Mouse (Mus musculus) lung, embryonic 14.5 days (tissue): Measurements from ENCODE around the gene Pygo2. TPM values are rescaled to one million over a fixed set of nuclear protein-coding genes. Genes with fewer than 3 reads are reported as not detected.

Experiments
- ATAC-seq: fragments of 200-750 bp; cut with Nextera tagmentation; 2 replicates; pipeline ENCODE4 v1.8.0; 2017; ENCODE audit warnings: mild to moderate bottlenecking, moderate TSS enrichment, moderate library complexity; ENCODE audit not compliant: insufficient read depth
- DNase-seq: peaks from one replicate; pipeline ENCODE4 v3.0.0-alpha.2; 2015
- H3K27ac ChIP-seq: fragments of 300-500 bp; sonication (generic); 2 replicates; pipeline ENCODE4 v1.5.1; 2014; ENCODE audit warnings: low read depth, mild to moderate bottlenecking, moderate library complexity
- H3K27me3 ChIP-seq: fragments of 300-500 bp; sonication (generic); 2 replicates; pipeline ENCODE4 v1.6.1; 2014; ENCODE audit warnings: low read length, control low read depth; ENCODE audit not compliant: insufficient read depth
- H3K36me3 ChIP-seq: fragments of 300-500 bp; sonication (generic); 2 replicates; pipeline ENCODE4 v1.6.1; 2014; ENCODE audit warnings: control low read depth; ENCODE audit not compliant: insufficient read depth
- H3K4me1 ChIP-seq: fragments of 300-500 bp; sonication (generic); 2 replicates; pipeline ENCODE4 v1.6.1; 2014; ENCODE audit warnings: antibody characterized with exemption, control low read depth; ENCODE audit not compliant: insufficient read depth
- H3K4me2 ChIP-seq: fragments of 300-500 bp; sonication (generic); 2 replicates; pipeline ENCODE4 v1.6.1; 2014; ENCODE audit warnings: mild to moderate bottlenecking
- H3K4me3 ChIP-seq: fragments of 300-500 bp; sonication (generic); 2 replicates; pipeline ENCODE4 v1.5.1; 2014; ENCODE audit warnings: low read depth, low read length
- H3K9ac ChIP-seq: fragments of 300-500 bp; sonication (generic); 2 replicates; pipeline ENCODE4 v1.6.1; 2014
- H3K9me3 ChIP-seq: fragments of 300-500 bp; sonication (generic); 2 replicates; pipeline ENCODE4 v1.6.1; 2016; ENCODE audit warnings: low read depth, low read length, control low read depth
- CTCF ChIP-seq: IDR thresholded peaks from 2 replicates; pipeline ENCODE4 v1.5.1; 2016; ENCODE audit warnings: antibody characterized with exemption, low read depth
- WGBS: fragments of 180-500 bp; shearing (Covaris S2); extraction: QIAGEN DNeasy Blood & Tissue Kit; methylation state at CpG from one replicate; pipeline ENCODE4 v1.1.7; 2014; 5-methylcytosine and 5-hydroxymethylcytosine counted together
- polyA plus RNA-seq: library from polyadenylated mRNA; unstranded; fragments of >200 nt; fragmentation: Nextera tagmentation; extraction: Ambion mirVana; gene quantifications from 2 replicates; pipeline ENCODE4 v1.2.1, GENCODE M21; 2014

Pygo2 gene
- polyA plus RNA-seq: 54.0 and 56.8 TPM in 2 replicates

DNA sequence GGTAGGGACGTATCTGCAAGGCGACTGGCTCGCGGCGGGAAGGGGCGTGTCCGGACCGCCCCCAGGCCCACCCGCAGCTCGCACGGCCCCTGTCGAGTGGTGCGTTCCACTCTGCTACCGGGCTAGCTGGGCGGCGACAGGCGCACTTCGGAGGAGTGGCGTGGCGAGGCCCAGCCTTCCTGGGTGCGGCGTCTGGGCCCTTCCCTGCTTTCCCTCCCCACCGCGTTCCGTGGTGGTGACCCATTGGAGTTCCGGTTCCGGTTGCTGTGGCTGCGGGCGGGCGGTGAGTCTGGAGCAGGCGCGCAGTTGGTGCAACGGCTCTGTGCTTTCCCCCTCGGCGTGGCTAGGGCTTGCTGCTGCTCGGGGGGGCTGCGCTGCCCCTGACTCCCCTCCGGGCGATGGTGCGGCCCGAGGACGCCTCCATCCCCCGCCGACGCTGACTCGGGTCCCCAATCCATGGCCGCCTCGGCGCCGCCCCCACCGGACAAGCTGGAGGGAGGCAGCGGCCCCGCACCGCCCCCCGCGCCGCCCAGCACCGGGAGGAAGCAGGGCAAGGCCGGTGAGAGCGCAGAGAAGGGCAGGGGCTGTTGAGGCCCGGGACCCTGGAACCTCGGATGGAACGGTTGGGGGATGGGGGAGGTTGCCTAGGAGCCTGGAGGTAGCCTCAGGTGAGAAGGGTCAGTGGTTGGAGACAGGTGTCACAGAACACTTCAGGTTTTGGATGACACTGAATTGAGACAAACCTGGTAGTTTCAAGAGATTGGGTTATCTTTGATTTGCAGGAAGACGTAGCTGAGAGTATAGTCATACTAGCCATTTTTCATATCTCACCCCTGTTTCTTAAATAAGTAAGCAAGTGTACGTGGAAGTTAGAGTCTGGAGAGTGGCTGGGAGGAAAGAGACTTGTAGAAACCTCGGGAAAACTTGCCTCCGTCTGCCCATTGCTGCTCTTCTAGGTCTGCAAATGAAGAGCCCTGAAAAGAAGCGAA, at the start of gene Pygo2:
TSS of gene Pygo2 (plus strand) at position 44 of the 989 bp plus-strand sequence.
- ATAC-seq: peak; percentile 98
- no peaks in the 10 kb centered on the region for H3K9me3 ChIP-seq
- no peak for TF ChIP-seq CTCF
- peak; percentile 98 for DNase-seq
- WGBS: 2% methylated on average over 68 of the region's 68 CpGs
- peak within 1 kb of the TSS; percentile 92 for H3K4me3 ChIP-seq
- H3K4me2 ChIP-seq: peak within 1 kb of the TSS; percentile 82
- H3K27ac ChIP-seq: peak within 1 kb of the TSS; percentile 91
- peaks cover 56% of the 10 kb centered on the region for H3K36me3 ChIP-seq
- H3K4me1 ChIP-seq: peaks cover 8% of the 10 kb centered on the region; the same call in 1 of the 2 replicates
- peak within 1 kb of the TSS; percentile 90 for H3K9ac ChIP-seq
- H3K27me3 ChIP-seq: no peaks in the 10 kb centered on the region

DNA sequence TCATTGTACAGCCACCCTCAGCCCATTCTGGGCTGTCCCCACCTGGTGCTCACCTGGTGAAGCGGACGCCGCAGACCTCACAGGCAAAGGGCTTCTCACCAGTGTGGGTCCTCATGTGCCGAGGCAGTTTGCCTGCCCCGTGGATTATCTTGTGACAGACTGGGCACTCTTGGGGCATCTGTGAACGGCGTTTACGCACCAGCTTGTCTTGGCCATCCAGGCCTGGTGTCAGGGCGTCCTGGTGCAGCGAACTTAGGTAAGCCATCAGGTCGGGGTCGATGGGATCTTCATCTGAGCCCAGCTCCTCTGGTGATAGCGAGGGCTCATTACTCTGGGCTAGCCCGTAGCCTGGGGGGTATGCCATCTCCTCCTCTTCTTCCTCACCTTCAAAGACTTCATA, 49.7 kb upstream of the Pygo2 start:
- H3K9me3 ChIP-seq: no peaks in the 10 kb centered on the region
- no peak overlapping the region for H3K4me2 ChIP-seq
- no peak overlapping the region for H3K27ac ChIP-seq
- ATAC-seq (no peak), DNase-seq (no peak)
- H3K4me1 ChIP-seq: peaks cover under 1% of the 10 kb centered on the region; the same call in 1 of the 2 replicates
- H3K4me3 ChIP-seq: no peak overlapping the region
- TF ChIP-seq CTCF: no peak
- H3K36me3 ChIP-seq: peaks cover 10% of the 10 kb centered on the region; the same call in 1 of the 2 replicates
- H3K27me3 ChIP-seq: no peaks in the 10 kb centered on the region
- WGBS: 90% methylated on average over 14 of the region's 14 CpGs
- no peak overlapping the region for H3K9ac ChIP-seq

DNA sequence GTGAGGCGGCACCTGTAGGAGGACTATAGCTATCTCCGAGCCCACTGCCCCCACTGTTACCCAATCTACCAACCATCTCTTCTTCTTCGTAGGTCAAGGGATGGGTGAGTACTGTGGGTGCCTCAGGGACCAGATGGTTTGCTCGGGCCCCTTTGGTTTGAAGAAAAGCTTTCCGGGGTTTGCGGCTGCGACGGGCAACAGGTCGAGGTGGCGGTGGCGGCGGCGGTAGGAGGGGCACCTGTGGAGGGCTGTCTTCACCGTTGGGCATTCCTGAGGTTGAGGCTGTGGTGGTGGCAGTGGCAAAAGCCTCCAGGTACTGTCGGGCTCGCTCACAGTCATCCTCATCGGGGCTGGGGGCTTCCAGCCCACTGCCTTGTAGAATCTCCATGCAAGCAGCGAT, 49.3 kb upstream of the Pygo2 start:
- H3K4me2 ChIP-seq: no peak overlapping the region
- H3K27ac ChIP-seq: no peak overlapping the region
- no peaks in the 10 kb centered on the region for H3K27me3 ChIP-seq
- ATAC-seq: no peak
- no peak overlapping the region for H3K4me3 ChIP-seq
- DNase-seq: no peak
- H3K9me3 ChIP-seq: no peaks in the 10 kb centered on the region
- no peak overlapping the region for H3K9ac ChIP-seq
- no peak for TF ChIP-seq CTCF
- WGBS: 88% methylated on average over 18 of the region's 18 CpGs
- peaks cover 10% of the 10 kb centered on the region; the same call in 1 of the 2 replicates for H3K36me3 ChIP-seq
- peaks cover 3% of the 10 kb centered on the region; the same call in 1 of the 2 replicates for H3K4me1 ChIP-seq

- DNase-seq: no peak
- Histone ChIP-seq H3K27me3 (no peaks in the 10 kb centered on the region), H3K4me2 (no peak overlapping the region), H3K27ac (no peak overlapping the region), H3K9me3 (no peaks in the 10 kb centered on the region), H3K4me3 (no peak overlapping the region), H3K36me3 (peaks cover 10% of the 10 kb centered on the region; the same call in 1 of the 2 replicates), H3K4me1 (peaks cover 3% of the 10 kb centered on the region; the same call in 1 of the 2 replicates), H3K9ac (no peak overlapping the region)
- 64% methylated on average over 11 of the region's 11 CpGs for WGBS
- TF ChIP-seq CTCF: no peak
- ATAC-seq: no peak
These were observed 48.8 kb upstream of the Pygo2 start for GRCm38 (mm10) chr3:89381233-89381632.

GRCm38 (mm10) chr3:89382033-89382882, 47.8 kb upstream of the Pygo2 start:
- peaks cover 3% of the 10 kb centered on the region; the same call in 1 of the 2 replicates for H3K4me1 ChIP-seq
- 85% methylated on average over 9 of the region's 9 CpGs for WGBS

DNA sequence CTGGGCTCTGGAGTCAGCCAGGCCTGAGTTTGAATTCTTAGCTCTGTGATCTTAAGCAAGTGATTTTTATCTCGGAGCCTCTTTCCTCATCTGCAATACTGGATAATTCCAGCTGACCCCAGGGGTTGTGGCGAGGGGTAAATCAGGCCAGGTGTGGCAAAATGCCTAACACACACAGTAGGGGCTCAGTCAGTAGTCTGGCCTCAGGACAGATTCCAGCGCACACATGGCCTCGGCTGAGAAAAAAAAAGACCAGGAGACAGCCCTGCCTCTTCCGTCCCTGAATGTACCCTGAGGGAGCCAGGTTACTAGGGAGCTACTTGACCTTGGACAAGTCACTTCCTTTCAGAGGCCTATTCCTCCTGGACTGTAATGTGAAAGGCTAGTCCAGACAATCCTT, 47.1 kb upstream of the Pygo2 start:
- Histone ChIP-seq H3K36me3 (peaks cover 10% of the 10 kb centered on the region; the same call in 1 of the 2 replicates), H3K4me3 (no peak overlapping the region), H3K27me3 (no peaks in the 10 kb centered on the region), H3K9me3 (no peaks in the 10 kb centered on the region), H3K4me2 (no peak overlapping the region), H3K9ac (no peak overlapping the region), H3K27ac (no peak overlapping the region), H3K4me1 (peaks cover 3% of the 10 kb centered on the region; the same call in 1 of the 2 replicates)
- DNase-seq (no peak), ATAC-seq (no peak)
- no peak for TF ChIP-seq CTCF
- 75% methylated on average over 5 of the region's 5 CpGs for WGBS

More at GRCm38 (mm10) chr3:89382033-89382882, 47.8 kb upstream of the Pygo2 start:
- H3K4me3 ChIP-seq: no peak overlapping the region
- peaks cover 10% of the 10 kb centered on the region; the same call in 1 of the 2 replicates for H3K36me3 ChIP-seq
- ATAC-seq: no peak
- no peak overlapping the region for H3K4me2 ChIP-seq
- no peak overlapping the region for H3K9ac ChIP-seq
- DNase-seq: no peak
- no peaks in the 10 kb centered on the region for H3K9me3 ChIP-seq
- H3K27me3 ChIP-seq: no peaks in the 10 kb centered on the region
- TF ChIP-seq CTCF: no peak
- no peak overlapping the region for H3K27ac ChIP-seq
